Mouse (Mus musculus): ENCODE measurements around the gene Sap18b. TPM values are rescaled to one million over a fixed set of nuclear protein-coding genes. Genes with fewer than 3 reads are reported as not detected.

The Sap18b gene
- total RNA-seq, 1 experiment: 109 TPM

DNA sequence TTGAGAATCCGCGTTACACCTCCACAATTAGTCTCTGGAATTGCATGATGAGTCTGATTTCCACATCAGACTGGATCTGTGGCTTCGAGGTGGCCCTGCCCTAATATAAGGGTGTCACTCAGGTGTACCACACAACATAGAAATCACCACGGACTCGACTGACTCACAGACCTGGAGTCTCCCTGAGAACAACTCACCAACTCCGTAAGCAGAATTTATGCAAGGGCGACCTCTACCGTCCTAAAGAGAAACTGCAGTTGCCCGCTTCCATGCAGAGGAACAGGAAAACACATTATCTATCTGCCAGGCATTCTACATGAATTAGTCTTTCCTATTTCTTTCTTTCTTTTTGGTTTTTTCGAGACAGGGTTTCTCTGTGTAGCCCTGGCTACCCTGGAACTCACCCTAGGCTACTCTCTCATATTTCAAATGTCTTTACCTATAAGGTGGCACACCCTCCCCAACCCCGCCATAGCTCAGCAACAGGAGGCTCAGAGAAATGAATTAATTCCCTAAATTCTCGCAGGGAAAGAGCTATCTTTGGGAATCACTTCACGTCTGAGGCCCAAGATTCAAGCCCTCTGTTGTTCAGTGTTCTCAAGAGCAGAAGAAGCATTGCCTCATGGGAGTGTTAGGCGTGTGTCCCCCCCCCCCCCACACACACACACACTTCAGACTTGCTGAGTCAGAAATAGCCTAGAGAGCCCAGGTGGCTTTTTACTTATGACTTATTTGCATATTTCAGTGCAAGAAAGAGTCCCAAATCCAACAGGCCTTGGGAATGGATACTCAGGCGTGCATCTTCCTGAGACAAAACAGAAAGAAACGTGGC is 7.7 kb downstream of the Sap18b start:
- TF ChIP-seq CHD2 (IDR thresholded peaks at IDR 0.05; ENCODE audit: low read depth, low read length): no peak
- peak; percentile 83 for TF ChIP-seq MAFK (IDR thresholded peaks at IDR 0.05; ENCODE audit: insufficient read depth, low read depth, low read length)
- TF ChIP-seq ZNF384 (IDR thresholded peaks at IDR 0.05; ENCODE audit: low read depth, low read length): no peak
- TF ChIP-seq ZC3H11A (IDR thresholded peaks at IDR 0.05; ENCODE audit: borderline replicate concordance, low read depth, low read length): peak; percentile 19; the same call in 1 of the 2 replicates
- peak; percentile 16; the same call in 1 of the 2 replicates for TF ChIP-seq HCFC1 (IDR thresholded peaks at IDR 0.05; ENCODE audit: borderline replicate concordance, insufficient read depth, low read length)
- H3K4me3 ChIP-seq (ENCODE audit: insufficient read depth in 1 of 2, low read depth in 1 of 2, low read length in 2 of 2, poor library complexity in 1 of 2, severe bottlenecking in 1 of 2): peak overlapping the region; percentile 43 to 65
- no peaks in the 10 kb centered on the region for H3K9me3 ChIP-seq (ENCODE audit: control insufficient read depth, insufficient read depth, low read depth, low read length)
- DNase-seq (ENCODE audit: low read depth, low spot score): peak; percentile 86
- peak overlapping the region; percentile 56; the same call in 1 of the 2 replicates for H3K9ac ChIP-seq (ENCODE audit: insufficient read depth, low read depth, low read length, poor library complexity, severe bottlenecking)
- peak overlapping the region; percentile 73 for H3K27ac ChIP-seq (ENCODE audit: insufficient read depth, low read depth, low read length, poor library complexity, severe bottlenecking)
- H3K4me1 ChIP-seq (ENCODE audit: control insufficient read depth in 2 of 2, insufficient read depth in 2 of 2, low read length in 2 of 2, poor library complexity in 1 of 2): peaks cover 10 to 34% of the 10 kb centered on the region in 2 experiments
- H3K36me3 ChIP-seq (ENCODE audit: control insufficient read depth, insufficient read depth, low read length, poor library complexity, severe bottlenecking): peaks cover 6% of the 10 kb centered on the region; the same call in 1 of the 2 replicates
- in situ Hi-C loops (cut with MboI; ENCODE audit: low sequenced_read_pairs in 2 of 2, unreplicated experiment in 2 of 2): no loop called here

- peaks cover 6% of the 10 kb centered on the region; the same call in 1 of the 2 replicates for H3K36me3 ChIP-seq (ENCODE audit: control insufficient read depth, insufficient read depth, low read length, poor library complexity, severe bottlenecking)
- H3K9ac ChIP-seq (ENCODE audit: insufficient read depth, low read depth, low read length, poor library complexity, severe bottlenecking): peak overlapping the region; percentile 56
- no peak for TF ChIP-seq ZNF384 (IDR thresholded peaks at IDR 0.05; ENCODE audit: low read depth, low read length)
- no peak for TF ChIP-seq HCFC1 (IDR thresholded peaks at IDR 0.05; ENCODE audit: borderline replicate concordance, insufficient read depth, low read length)
- TF ChIP-seq CHD2 (IDR thresholded peaks at IDR 0.05; ENCODE audit: low read depth, low read length): 0 out of 2 replicates have a peak, but pooled peaks have one; percentile 12
- no peak for TF ChIP-seq ZC3H11A (IDR thresholded peaks at IDR 0.05; ENCODE audit: borderline replicate concordance, low read depth, low read length)
- no peaks in the 10 kb centered on the region for H3K9me3 ChIP-seq (ENCODE audit: control insufficient read depth, insufficient read depth, low read depth, low read length)
- H3K27ac ChIP-seq (ENCODE audit: insufficient read depth, low read depth, low read length, poor library complexity, severe bottlenecking): peak overlapping the region; percentile 73
- H3K4me1 ChIP-seq (ENCODE audit: control insufficient read depth in 2 of 2, insufficient read depth in 2 of 2, low read length in 2 of 2, poor library complexity in 1 of 2): peaks cover 10 to 30% of the 10 kb centered on the region in 2 experiments
- peak; percentile 92 for DNase-seq (ENCODE audit: low read depth, low spot score)
- peak overlapping the region; percentile 40 to 65 for H3K4me3 ChIP-seq (ENCODE audit: insufficient read depth in 1 of 2, low read depth in 1 of 2, low read length in 2 of 2, poor library complexity in 1 of 2, severe bottlenecking in 1 of 2)
- in situ Hi-C loops (cut with MboI; ENCODE audit: low sequenced_read_pairs in 2 of 2, unreplicated experiment in 2 of 2): no loop called here
Observed at GRCm38 (mm10) chr8:95833435-95833984, 8.4 kb downstream of the Sap18b start.

DNA sequence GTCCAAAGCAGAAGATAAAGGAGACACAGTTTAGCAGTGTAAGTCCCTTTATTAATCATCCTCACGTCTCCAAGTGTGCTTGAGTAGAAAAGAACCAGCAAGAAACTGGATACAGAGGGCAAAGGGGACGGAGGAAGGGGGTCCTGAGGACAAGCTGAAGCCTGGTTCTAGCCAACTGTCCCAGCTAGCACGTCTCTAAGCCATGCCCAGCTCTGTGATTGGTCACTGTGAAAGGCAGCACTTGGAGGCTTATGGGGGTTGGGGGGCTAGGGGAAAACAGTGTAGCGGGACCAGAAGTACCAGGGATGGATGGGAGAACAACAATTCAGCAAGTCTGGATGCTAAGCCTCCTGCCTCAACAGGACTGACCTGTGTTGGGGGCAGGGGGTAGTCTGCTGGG is 10.7 kb downstream of the Sap18b start:
- TF ChIP-seq ZNF384 (IDR thresholded peaks at IDR 0.05; ENCODE audit: low read depth, low read length) (no peak), MAFK (IDR thresholded peaks at IDR 0.05; ENCODE audit: insufficient read depth, low read depth, low read length) (no peak), ZC3H11A (IDR thresholded peaks at IDR 0.05; ENCODE audit: borderline replicate concordance, low read depth, low read length) (no peak), CHD2 (IDR thresholded peaks at IDR 0.05; ENCODE audit: low read depth, low read length) (no peak)
- no peaks in the 10 kb centered on the region for H3K9me3 ChIP-seq (ENCODE audit: control insufficient read depth, insufficient read depth, low read depth, low read length)
- no peak overlapping the region for H3K9ac ChIP-seq (ENCODE audit: insufficient read depth, low read depth, low read length, poor library complexity, severe bottlenecking)
- no peak overlapping the region for H3K4me3 ChIP-seq (ENCODE audit: insufficient read depth in 1 of 2, low read depth in 1 of 2, low read length in 2 of 2, poor library complexity in 1 of 2, severe bottlenecking in 1 of 2)
- in situ Hi-C loops (cut with MboI; ENCODE audit: low sequenced_read_pairs in 2 of 2, unreplicated experiment in 2 of 2): no loop called here
- no peak for DNase-seq (ENCODE audit: low read depth, low spot score)
- peak overlapping the region; percentile 25; the same call in 1 of the 2 replicates for H3K27ac ChIP-seq (ENCODE audit: insufficient read depth, low read depth, low read length, poor library complexity, severe bottlenecking)
- H3K36me3 ChIP-seq (ENCODE audit: control insufficient read depth, insufficient read depth, low read length, poor library complexity, severe bottlenecking): peaks cover 9% of the 10 kb centered on the region
- H3K4me1 ChIP-seq (ENCODE audit: control insufficient read depth in 2 of 2, insufficient read depth in 2 of 2, low read length in 2 of 2, poor library complexity in 1 of 2): peaks cover 8 to 26% of the 10 kb centered on the region in 2 experiments; a peak in 3 of 4 replicates

- Histone ChIP-seq H3K27ac (ENCODE audit: insufficient read depth, low read depth, low read length, poor library complexity, severe bottlenecking) (no peak overlapping the region), H3K4me1 (ENCODE audit: control insufficient read depth in 2 of 2, insufficient read depth in 2 of 2, low read length in 2 of 2, poor library complexity in 1 of 2) (peaks cover 8 to 28% of the 10 kb centered on the region in 2 experiments; a peak in 3 of 4 replicates), H3K36me3 (ENCODE audit: control insufficient read depth, insufficient read depth, low read length, poor library complexity, severe bottlenecking) (peaks cover 17% of the 10 kb centered on the region), H3K9me3 (ENCODE audit: control insufficient read depth, insufficient read depth, low read depth, low read length) (no peaks in the 10 kb centered on the region), H3K4me3 (ENCODE audit: insufficient read depth in 1 of 2, low read depth in 1 of 2, low read length in 2 of 2, poor library complexity in 1 of 2, severe bottlenecking in 1 of 2) (no peak overlapping the region), H3K9ac (ENCODE audit: insufficient read depth, low read depth, low read length, poor library complexity, severe bottlenecking) (peak overlapping the region; percentile 8; the same call in 1 of the 2 replicates)
- DNase-seq (ENCODE audit: low read depth, low spot score): no peak
- in situ Hi-C loops (cut with MboI; ENCODE audit: low sequenced_read_pairs in 2 of 2, unreplicated experiment in 2 of 2): no loop called here
- no peak for TF ChIP-seq ZNF384 (IDR thresholded peaks at IDR 0.05; ENCODE audit: low read depth, low read length)
- TF ChIP-seq HCFC1 (IDR thresholded peaks at IDR 0.05; ENCODE audit: borderline replicate concordance, insufficient read depth, low read length): no peak
- no peak for TF ChIP-seq ZC3H11A (IDR thresholded peaks at IDR 0.05; ENCODE audit: borderline replicate concordance, low read depth, low read length)
- TF ChIP-seq CHD2 (IDR thresholded peaks at IDR 0.05; ENCODE audit: low read depth, low read length): no peak
- no peak for TF ChIP-seq MAFK (IDR thresholded peaks at IDR 0.05; ENCODE audit: insufficient read depth, low read depth, low read length)
Observed at GRCm38 (mm10) chr8:95837266-95837665, 12.1 kb downstream of the Sap18b start.

Data from ES-E14 (cell line).